9 mouse cellular contexts compared by ENCODE assay signal in the genomic region with DNA sequence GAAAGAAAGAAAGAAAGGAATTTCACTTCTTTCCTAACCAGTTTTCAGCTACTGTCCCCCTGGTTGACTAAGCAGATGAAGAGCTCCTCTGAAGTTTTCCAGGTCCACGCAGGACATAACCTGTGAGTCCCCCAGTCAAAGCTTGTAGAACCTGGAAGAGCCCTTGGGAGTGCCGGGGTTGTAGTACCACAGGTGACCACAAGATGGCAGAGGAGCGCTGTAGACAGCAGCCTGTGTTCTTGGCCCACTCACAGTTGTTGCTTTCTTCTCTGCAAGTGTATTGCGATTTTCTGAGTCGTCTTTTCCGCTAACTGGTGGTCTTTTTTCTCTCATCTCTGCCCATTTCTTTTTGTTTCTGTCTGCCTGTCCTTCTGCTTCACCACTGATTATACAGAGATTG.
A peak's percentile ranks its signal among the peaks of the same experiment; 100 is the strongest.
DNase-seq lines count a peak whose midpoint lies in the region; ATAC-seq and TF ChIP-seq lines count a peak whose summit lies in the region.
"Had no signal": no experiment of that assay in that cellular context is flagged by ENCODE, and none has a peak within 500 bp of the region (broad histone marks: within the 10 kb centered on the region; RNA-seq: fewer than 3 reads in every experiment).

No protein-coding gene starts in this region.

- H3K4me1 ChIP-seq in bone marrow, adult 2 months (ENCODE audit: control insufficient read depth, insufficient read depth, low read length) = no peaks in the 10 kb centered on the region
- no peaks in the 10 kb centered on the region; the same call in 1 of the 2 replicates for H3K4me1 ChIP-seq in embryonic fibroblast, embryonic 13.5 days (ENCODE audit: control insufficient read depth, insufficient read depth, low read length)
- H3K4me1 ChIP-seq in liver, embryonic 14.5 days (replicated peaks; ENCODE audit: control insufficient read depth in 2 of 2, insufficient read depth in 2 of 2, low read length in 1 of 2) = peaks cover 5 to 16% of the 10 kb centered on the region in 2 experiments; a peak in 3 of 4 replicates

- WGBS in bone marrow, adult 2 months = 4% methylated on average over 6 of the region's 6 CpGs
- WGBS in liver, embryonic 14.5 days (ENCODE audit: insufficient replicate concordance) = 3% methylated on average over 6 of the region's 6 CpGs

- no peaks in the 10 kb centered on the region for H3K27me3 ChIP-seq in liver, embryonic 14.5 days (ENCODE audit: control insufficient read depth, insufficient read depth, low read length)
- H3K27me3 ChIP-seq: hindbrain, embryonic 15.5 days had no signal

- TF ChIP-seq EP300 in liver, embryonic 14.5 days (IDR thresholded peaks at IDR 0.05; ENCODE audit: low read depth) = no peak

- TF ChIP-seq POLR2A in bone marrow, adult 2 months (IDR thresholded peaks at IDR 0.05; ENCODE audit: borderline replicate concordance, control insufficient read depth, low read depth, low read length) = no peak
- no peak for TF ChIP-seq POLR2A in embryonic fibroblast, embryonic 13.5 days (IDR thresholded peaks at IDR 0.05; ENCODE audit: low read depth, low read length)

- peak; percentile 96 for TF ChIP-seq CTCF in bone marrow, adult 2 months (IDR thresholded peaks at IDR 0.05; ENCODE audit: control insufficient read depth, insufficient read depth, low read length)
- TF ChIP-seq CTCF in embryonic fibroblast, embryonic 13.5 days (IDR thresholded peaks at IDR 0.05; ENCODE audit: borderline replicate concordance, insufficient read depth, low read length) = peak; percentile 92
- peak; percentile 97 for TF ChIP-seq CTCF in liver, embryonic 14.5 days (IDR thresholded peaks at IDR 0.05; ENCODE audit: low read depth)

- no peaks in the 10 kb centered on the region for H3K9me3 ChIP-seq in liver, embryonic 14.5 days (ENCODE audit: control insufficient read depth, low read length)
- H3K9me3 ChIP-seq: hindbrain, embryonic 15.5 days had no signal

- ATAC-seq in liver, embryonic 14.5 days (ENCODE audit: insufficient read depth) = no peak

- peak; percentile 82 for DNase-seq in urinary bladder, postnatal 14 days (ENCODE audit: low spot score)
- no peak for DNase-seq in urinary bladder, adult 2 months (ENCODE audit: low spot score)
- peak; percentile 82 for DNase-seq in hindlimb bud, embryonic 11.5 days (ENCODE audit: extremely low spot score, low read depth, low spot score)
- DNase-seq in liver, embryonic 14.5 days (ENCODE audit: low read depth in 3 of 3, low spot score in 3 of 3) = peak; percentile 66 to 72 (median 68)
- peak; percentile 60 for DNase-seq in retina, adult 2 months (ENCODE audit: low read depth, low spot score)
- DNase-seq in thymus, postnatal 4 days = peak; percentile 90

- H3K27ac ChIP-seq in bone marrow, adult 2 months (ENCODE audit: control insufficient read depth, insufficient read depth, low read depth, low read length, poor library complexity) = no peak overlapping the region
- no peak overlapping the region for H3K27ac ChIP-seq in embryonic fibroblast, embryonic 13.5 days (ENCODE audit: insufficient read depth, low read length)
- no peak overlapping the region for H3K27ac ChIP-seq in liver, embryonic 14.5 days
- H3K27ac ChIP-seq: hindbrain, embryonic 15.5 days had no signal

- no peak overlapping the region for H3K4me3 ChIP-seq in bone marrow, adult 2 months (replicated peaks; ENCODE audit: control insufficient read depth, low read depth, low read length)
- no peak overlapping the region for H3K4me3 ChIP-seq in embryonic fibroblast, embryonic 13.5 days (ENCODE audit: insufficient read depth, low read length)
- no peak overlapping the region for H3K4me3 ChIP-seq in liver, embryonic 14.5 days (ENCODE audit: insufficient read depth in 1 of 2, low read depth in 2 of 2, low read length in 2 of 2)
- H3K4me3 ChIP-seq: hindbrain, embryonic 15.5 days had no signal

- no peaks in the 10 kb centered on the region for H3K36me3 ChIP-seq in liver, embryonic 14.5 days (replicated peaks; ENCODE audit: control insufficient read depth, insufficient read depth, low read depth)

- no peak overlapping the region for H3K4me2 ChIP-seq in liver, embryonic 14.5 days (ENCODE audit: low read depth)
- H3K4me2 ChIP-seq: hindbrain, embryonic 15.5 days had no signal

- H3K9ac ChIP-seq in liver, embryonic 14.5 days (replicated peaks) = no peak overlapping the region
- H3K9ac ChIP-seq: hindbrain, embryonic 15.5 days had no signal
